Mouse (Mus musculus): Measurements from ENCODE around the gene Spop. TPM values are rescaled to one million over a fixed set of nuclear protein-coding genes. Genes with fewer than 3 reads are reported as not detected.
"Not testable (repeated sequence)": the region's sequence is repeated elsewhere in the genome, so short reads cannot be mapped to it uniquely, and the experiment has no call there.

Gene Spop
- polyA plus RNA-seq, 2 experiments from 2014 or later: 176 to 230 TPM

GRCm38 (mm10) chr11:95391743-95392142 is 22.1 kb upstream of the Spop start:
- no peak for ATAC-seq

- no peak for ATAC-seq
These were observed 21.6 kb upstream of the Spop start for GRCm38 (mm10) chr11:95392223-95392667.

- ATAC-seq: no peak
These were observed 21.0 kb upstream of the Spop start for GRCm38 (mm10) chr11:95392708-95393499.

- no peak for ATAC-seq
These were observed 20.4 kb upstream of the Spop start for GRCm38 (mm10) chr11:95393500-95393816.

- ATAC-seq: no peak
These were observed 19.8 kb upstream of the Spop start for GRCm38 (mm10) chr11:95394112-95394511.

- ATAC-seq: no peak
These were observed 17.3 kb upstream of the Spop start for GRCm38 (mm10) chr11:95396548-95396947.

- ATAC-seq: no peak
These were observed 15.7 kb upstream of the Spop start for GRCm38 (mm10) chr11:95397843-95398835.

- no peak for ATAC-seq
These were observed 14.3 kb upstream of the Spop start for GRCm38 (mm10) chr11:95399520-95400020.

GRCm38 (mm10) chr11:95401568-95401967 is 12.3 kb upstream of the Spop start:
- ATAC-seq: no peak

- no peak for ATAC-seq
These were observed 11.7 kb upstream of the Spop start for GRCm38 (mm10) chr11:95402196-95402595.

- ATAC-seq: no peak
These were observed 11.2 kb upstream of the Spop start for GRCm38 (mm10) chr11:95402658-95403101.

GRCm38 (mm10) chr11:95403382-95404340 is 10.2 kb upstream of the Spop start:
- ATAC-seq: no peak

GRCm38 (mm10) chr11:95405771-95406170 is 8.1 kb upstream of the Spop start:
- ATAC-seq: no peak

- ATAC-seq: not testable (repeated sequence)
These were observed 7.5 kb upstream of the Spop start for GRCm38 (mm10) chr11:95406398-95406797.

- no peak for ATAC-seq
These were observed 4.3 kb upstream of the Spop start for GRCm38 (mm10) chr11:95409450-95410112.

- ATAC-seq: no peak
These were observed 2.3 kb upstream of the Spop start for GRCm38 (mm10) chr11:95411453-95412013.

- ATAC-seq: no peak
These were observed 1.3 kb upstream of the Spop start for GRCm38 (mm10) chr11:95412615-95413014.

GRCm38 (mm10) chr11:95414536-95415161 is 769 bp downstream of the Spop start:
- peak; percentile 61 for ATAC-seq

- ATAC-seq: no peak
These were observed 2.1 kb downstream of the Spop start for GRCm38 (mm10) chr11:95415931-95416330.

- ATAC-seq: no peak
These were observed 3.5 kb downstream of the Spop start for GRCm38 (mm10) chr11:95417341-95417740.
